Mouse (Mus musculus) spleen, adult 18-20 months (tissue): ENCODE results near the gene Capn7.

ENCODE experiments used
- DNase-seq, 2 experiments: peaks; one replicate each; pipeline ENCODE4 v3.0.0; 2022; ENCODE audit warnings: mixed read lengths in 2 of 2

Gene Capn7

GRCm38 (mm10) chr14:31367951-31368350, 31.5 kb downstream of the Capn7 start:
- no peak for DNase-seq

- no peak for DNase-seq
These were observed 32.9 kb downstream of the Capn7 start for GRCm38 (mm10) chr14:31369377-31369776.

GRCm38 (mm10) chr14:31374390-31374789, 38.0 kb downstream of the Capn7 start:
- DNase-seq: no peak

GRCm38 (mm10) chr14:31376331-31376730, 39.9 kb downstream of the Capn7 start:
- DNase-seq: no peak

GRCm38 (mm10) chr14:31382276-31382675, 45.8 kb downstream of the Capn7 start:
- DNase-seq: no peak

GRCm38 (mm10) chr14:31383470-31384050, 47.1 kb downstream of the Capn7 start:
- DNase-seq: no peak

GRCm38 (mm10) chr14:31384366-31385323, 48.2 kb downstream of the Capn7 start:
- DNase-seq: no peak

- no peak for DNase-seq
These were observed 49.0 kb downstream of the Capn7 start for GRCm38 (mm10) chr14:31385406-31385805.

GRCm38 (mm10) chr14:31385977-31386697, 49.7 kb downstream of the Capn7 start:
- DNase-seq: peak; percentile 68 to 80

- DNase-seq: peak in 1 of 2 experiments; percentile 27
These were observed 51.0 kb downstream of the Capn7 start for GRCm38 (mm10) chr14:31387301-31387981.

- peak in 1 of 2 experiments; percentile 4 for DNase-seq
These were observed 51.8 kb downstream of the Capn7 start for GRCm38 (mm10) chr14:31388086-31388872.

- DNase-seq: peak; percentile 14 to 31
These were observed 53.1 kb downstream of the Capn7 start for GRCm38 (mm10) chr14:31389421-31390147.

GRCm38 (mm10) chr14:31392300-31392699, 55.9 kb downstream of the Capn7 start:
- peak in 1 of 2 experiments; percentile 1 for DNase-seq

GRCm38 (mm10) chr14:31392873-31393545, 56.6 kb downstream of the Capn7 start:
- DNase-seq: peak in 1 of 2 experiments; percentile 4

GRCm38 (mm10) chr14:31393546-31393890, 57.1 kb downstream of the Capn7 start:
- DNase-seq: no peak

GRCm38 (mm10) chr14:31393936-31394630, 57.6 kb downstream of the Capn7 start:
- peak in 1 of 2 experiments; percentile 10 for DNase-seq

GRCm38 (mm10) chr14:31394822-31395532, 58.5 kb downstream of the Capn7 start:
- no peak for DNase-seq

GRCm38 (mm10) chr14:31395629-31396199, 59.3 kb downstream of the Capn7 start:
- no peak for DNase-seq

- DNase-seq: no peak
These were observed 60.0 kb downstream of the Capn7 start for GRCm38 (mm10) chr14:31396428-31396827.
